Mouse (Mus musculus): Measurements from ENCODE around the gene Tbc1d4. TPM values are rescaled to one million over a fixed set of nuclear protein-coding genes. Genes with fewer than 3 reads are reported as not detected.

Gene Tbc1d4
- polyA plus RNA-seq, 1 experiment = 10.6 TPM

GRCm38 (mm10) chr14:101541141-101541540 lies 67.8 kb downstream of the Tbc1d4 start:
- H3K4me1 ChIP-seq (ENCODE audit: control insufficient read depth, insufficient read depth, low read length) = peaks cover 3% of the 10 kb centered on the region
- 91% methylated on average over 5 of the region's 5 CpGs for WGBS

GRCm38 (mm10) chr14:101540466-101540865 lies 68.5 kb downstream of the Tbc1d4 start:
- WGBS = 91% methylated on average over 3 of the region's 3 CpGs
- peaks cover 3% of the 10 kb centered on the region for H3K4me1 ChIP-seq (ENCODE audit: control insufficient read depth, insufficient read depth, low read length)
- no peak for DNase-seq
- no peak overlapping the region for H3K4me3 ChIP-seq (replicated peaks; ENCODE audit: extremely low read depth, low read depth, low read length)
- TF ChIP-seq CTCF (IDR thresholded peaks at IDR 0.05; ENCODE audit: insufficient read depth, low read length) (no peak), POLR2A (IDR thresholded peaks at IDR 0.05; ENCODE audit: borderline replicate concordance, extremely low read depth, low read depth, low read length) (no peak)

More at GRCm38 (mm10) chr14:101541141-101541540, 67.8 kb downstream of the Tbc1d4 start:
- no peak overlapping the region for H3K4me3 ChIP-seq (replicated peaks; ENCODE audit: extremely low read depth, low read depth, low read length)
- no peak for DNase-seq
- TF ChIP-seq POLR2A (IDR thresholded peaks at IDR 0.05; ENCODE audit: borderline replicate concordance, extremely low read depth, low read depth, low read length) = no peak
- TF ChIP-seq CTCF (IDR thresholded peaks at IDR 0.05; ENCODE audit: insufficient read depth, low read length) = no peak

- Histone ChIP-seq H3K4me1 (ENCODE audit: control insufficient read depth, insufficient read depth, low read length) (peaks cover 3% of the 10 kb centered on the region), H3K4me3 (replicated peaks; ENCODE audit: extremely low read depth, low read depth, low read length) (no peak overlapping the region)
- DNase-seq = no peak
- WGBS = 83% methylated on average over 2 of the region's 2 CpGs
- TF ChIP-seq CTCF (IDR thresholded peaks at IDR 0.05; ENCODE audit: insufficient read depth, low read length) = no peak
- TF ChIP-seq POLR2A (IDR thresholded peaks at IDR 0.05; ENCODE audit: borderline replicate concordance, extremely low read depth, low read depth, low read length) = no peak
Observed at GRCm38 (mm10) chr14:101537906-101538305, 71.1 kb downstream of the Tbc1d4 start.

- 95% methylated on average over 1 of the region's 1 CpGs for WGBS
- Histone ChIP-seq H3K4me3 (replicated peaks; ENCODE audit: extremely low read depth, low read depth, low read length) (no peak overlapping the region), H3K4me1 (ENCODE audit: control insufficient read depth, insufficient read depth, low read length) (no peaks in the 10 kb centered on the region; the same call in none of the 2 replicates)
- no peak for DNase-seq
- no peak for TF ChIP-seq POLR2A (IDR thresholded peaks at IDR 0.05; ENCODE audit: borderline replicate concordance, extremely low read depth, low read depth, low read length)
- no peak for TF ChIP-seq CTCF (IDR thresholded peaks at IDR 0.05; ENCODE audit: insufficient read depth, low read length)
Observed at GRCm38 (mm10) chr14:101537413-101537812, 71.6 kb downstream of the Tbc1d4 start.

GRCm38 (mm10) chr14:101532090-101532695 lies 76.8 kb downstream of the Tbc1d4 start:
- WGBS = 57% methylated on average over 7 of the region's 7 CpGs
- H3K4me3 ChIP-seq (replicated peaks; ENCODE audit: extremely low read depth, low read depth, low read length) = no peak overlapping the region
- no peak for DNase-seq
- peaks cover 3% of the 10 kb centered on the region for H3K4me1 ChIP-seq (ENCODE audit: control insufficient read depth, insufficient read depth, low read length)
- TF ChIP-seq POLR2A (IDR thresholded peaks at IDR 0.05; ENCODE audit: borderline replicate concordance, extremely low read depth, low read depth, low read length) (no peak), CTCF (IDR thresholded peaks at IDR 0.05; ENCODE audit: insufficient read depth, low read length) (no peak)

GRCm38 (mm10) chr14:101530455-101530854 lies 78.5 kb downstream of the Tbc1d4 start:
- no peak for TF ChIP-seq POLR2A (IDR thresholded peaks at IDR 0.05; ENCODE audit: borderline replicate concordance, extremely low read depth, low read depth, low read length)
- TF ChIP-seq CTCF (IDR thresholded peaks at IDR 0.05; ENCODE audit: insufficient read depth, low read length) = no peak
- peaks cover 3% of the 10 kb centered on the region for H3K4me1 ChIP-seq (ENCODE audit: control insufficient read depth, insufficient read depth, low read length)
- no peak overlapping the region for H3K4me3 ChIP-seq (replicated peaks; ENCODE audit: extremely low read depth, low read depth, low read length)
- DNase-seq = no peak
- 70% methylated on average over 2 of the region's 2 CpGs for WGBS

GRCm38 (mm10) chr14:101529194-101529593 lies 79.8 kb downstream of the Tbc1d4 start:
- peaks cover 3% of the 10 kb centered on the region for H3K4me1 ChIP-seq (ENCODE audit: control insufficient read depth, insufficient read depth, low read length)
- no peak for DNase-seq
- H3K4me3 ChIP-seq (replicated peaks; ENCODE audit: extremely low read depth, low read depth, low read length) = no peak overlapping the region
- WGBS = 71% methylated on average over 6 of the region's 6 CpGs
- TF ChIP-seq POLR2A (IDR thresholded peaks at IDR 0.05; ENCODE audit: borderline replicate concordance, extremely low read depth, low read depth, low read length) (no peak), CTCF (IDR thresholded peaks at IDR 0.05; ENCODE audit: insufficient read depth, low read length) (no peak)

GRCm38 (mm10) chr14:101527420-101527996 lies 81.5 kb downstream of the Tbc1d4 start:
- 78% methylated on average over 11 of the region's 11 CpGs for WGBS
- no peak for DNase-seq
- H3K4me1 ChIP-seq (ENCODE audit: control insufficient read depth, insufficient read depth, low read length) = peaks cover 3% of the 10 kb centered on the region
- H3K4me3 ChIP-seq (replicated peaks; ENCODE audit: extremely low read depth, low read depth, low read length) = no peak overlapping the region
- no peak for TF ChIP-seq POLR2A (IDR thresholded peaks at IDR 0.05; ENCODE audit: borderline replicate concordance, extremely low read depth, low read depth, low read length)
- no peak for TF ChIP-seq CTCF (IDR thresholded peaks at IDR 0.05; ENCODE audit: insufficient read depth, low read length)

GRCm38 (mm10) chr14:101526478-101526877 lies 82.5 kb downstream of the Tbc1d4 start:
- no peak for TF ChIP-seq POLR2A (IDR thresholded peaks at IDR 0.05; ENCODE audit: borderline replicate concordance, extremely low read depth, low read depth, low read length)
- no peak for TF ChIP-seq CTCF (IDR thresholded peaks at IDR 0.05; ENCODE audit: insufficient read depth, low read length)
- DNase-seq = no peak
- WGBS = 62% methylated on average over 1 of the region's 1 CpGs
- Histone ChIP-seq H3K4me1 (ENCODE audit: control insufficient read depth, insufficient read depth, low read length) (no peaks in the 10 kb centered on the region; the same call in 1 of the 2 replicates), H3K4me3 (replicated peaks; ENCODE audit: extremely low read depth, low read depth, low read length) (no peak overlapping the region)

- Histone ChIP-seq H3K4me1 (ENCODE audit: control insufficient read depth, insufficient read depth, low read length) (no peaks in the 10 kb centered on the region; the same call in 1 of the 2 replicates), H3K4me3 (replicated peaks; ENCODE audit: extremely low read depth, low read depth, low read length) (no peak overlapping the region)
- TF ChIP-seq CTCF (IDR thresholded peaks at IDR 0.05; ENCODE audit: insufficient read depth, low read length) (no peak), POLR2A (IDR thresholded peaks at IDR 0.05; ENCODE audit: borderline replicate concordance, extremely low read depth, low read depth, low read length) (no peak)
- WGBS = 81% methylated on average over 2 of the region's 2 CpGs
- no peak for DNase-seq
Observed at GRCm38 (mm10) chr14:101519964-101520363, 89.0 kb downstream of the Tbc1d4 start.

Measured in lung, adult 2 months (tissue).